Mouse (Mus musculus): Measurements from ENCODE around the gene 5830473C10Rik. TPM values are rescaled to one million over a fixed set of nuclear protein-coding genes. Genes with fewer than 3 reads are reported as not detected.

Gene 5830473C10Rik
- polyA plus RNA-seq, 1 experiment from 2014 or later, result 0.28 TPM

Other genes with a start within 250 kb of the 5830473C10Rik start
- gene Ankrd17, start 194.5 kb upstream of the 5830473C10Rik start, polyA plus RNA-seq (2015; fragmentation: Nextera tagmentation; extraction: Ambion mirVana), result 9.3 and 10.0 TPM in 2 replicates
- gene Gm9958, start 193.9 kb upstream of the 5830473C10Rik start, polyA plus RNA-seq (2015; fragmentation: Nextera tagmentation; extraction: Ambion mirVana), result 2.0 and 2.8 TPM in 2 replicates
- gene Alb, start 100.2 kb upstream of the 5830473C10Rik start, polyA plus RNA-seq (2015; fragmentation: Nextera tagmentation; extraction: Ambion mirVana), result 1,711 and 2,009 TPM in 2 replicates
- gene Afp, start 70.4 kb upstream of the 5830473C10Rik start, polyA plus RNA-seq (2015; fragmentation: Nextera tagmentation; extraction: Ambion mirVana), result 6,379 and 7,757 TPM in 2 replicates
- 9.5 and 11.1 TPM in 2 replicates for gene Afm, start 42.2 kb upstream of the 5830473C10Rik start, polyA plus RNA-seq (2015; fragmentation: Nextera tagmentation; extraction: Ambion mirVana)
- gene Rassf6, start 79.5 kb downstream of the 5830473C10Rik start, polyA plus RNA-seq (2015; fragmentation: Nextera tagmentation; extraction: Ambion mirVana), result 3.8 and 4.9 TPM in 2 replicates
- 0.84 and 0.98 TPM in 2 replicates for gene Cxcl5, start 198.3 kb downstream of the 5830473C10Rik start, polyA plus RNA-seq (2015; fragmentation: Nextera tagmentation; extraction: Ambion mirVana)
- gene Ppbp, start 207.4 kb downstream of the 5830473C10Rik start, polyA plus RNA-seq (2015; fragmentation: Nextera tagmentation; extraction: Ambion mirVana), result 207 and 220 TPM in 2 replicates
- 569 and 620 TPM in 2 replicates for gene Pf4, start 211.3 kb downstream of the 5830473C10Rik start, polyA plus RNA-seq (2015; fragmentation: Nextera tagmentation; extraction: Ambion mirVana)
- gene Cxcl3, start 225.0 kb downstream of the 5830473C10Rik start, polyA plus RNA-seq (2015; fragmentation: Nextera tagmentation; extraction: Ambion mirVana), result not detected in 2 replicates
- gene Cxcl15, start 233.4 kb downstream of the 5830473C10Rik start, polyA plus RNA-seq (2015; fragmentation: Nextera tagmentation; extraction: Ambion mirVana), result not detected in 2 replicates